Mouse (Mus musculus) CD8-positive naive resting alpha-beta T cell, adult 2 months (primary cell): Measurements from ENCODE around the gene Tmem132d.
"Not testable (repeated sequence)": the region's sequence is repeated elsewhere in the genome, so short reads cannot be mapped to it uniquely, and the experiment has no call there.

Source experiments
- DNase-seq, 2 experiments: peaks; one replicate each; pipeline ENCODE4 v3.0.0; 2022; ENCODE audit warnings: low read depth in 2 of 2, low spot score in 2 of 2

Gene Tmem132d

GRCm38 (mm10) chr5:127807419-127807818 lies 625.5 kb downstream of the Tmem132d start:
- no peak for DNase-seq

GRCm38 (mm10) chr5:127806850-127807249 lies 626.0 kb downstream of the Tmem132d start:
- no peak for DNase-seq

- no peak for DNase-seq
Measured at GRCm38 (mm10) chr5:127800907-127801306, 632.0 kb downstream of the Tmem132d start.

- DNase-seq, result no peak
Measured at GRCm38 (mm10) chr5:127781221-127781620, 651.7 kb downstream of the Tmem132d start.

GRCm38 (mm10) chr5:127775749-127776148 lies 657.1 kb downstream of the Tmem132d start:
- DNase-seq, result no peak

GRCm38 (mm10) chr5:127758576-127758975 lies 674.3 kb downstream of the Tmem132d start:
- no peak for DNase-seq

GRCm38 (mm10) chr5:127756671-127757423 lies 676.0 kb downstream of the Tmem132d start:
- DNase-seq, result no peak

GRCm38 (mm10) chr5:127756011-127756410 lies 676.9 kb downstream of the Tmem132d start:
- DNase-seq, result no peak

GRCm38 (mm10) chr5:127755594-127755993 lies 677.3 kb downstream of the Tmem132d start:
- no peak for DNase-seq

GRCm38 (mm10) chr5:127751262-127751975 lies 681.5 kb downstream of the Tmem132d start:
- DNase-seq, result no peak

GRCm38 (mm10) chr5:127749540-127749939 lies 683.3 kb downstream of the Tmem132d start:
- DNase-seq, result not testable (repeated sequence)

GRCm38 (mm10) chr5:127741331-127741730 lies 691.5 kb downstream of the Tmem132d start:
- DNase-seq, result no peak
